Mouse (Mus musculus): ENCODE data around the gene Alcam. TPM values are rescaled to one million over a fixed set of nuclear protein-coding genes. Genes with fewer than 3 reads are reported as not detected.

Alcam gene
- total and polyA plus RNA-seq, 3 experiments: not detected

GRCm38 (mm10) chr16:52376827-52377226 is 77.0 kb downstream of the Alcam start:
- no peaks in the 10 kb centered on the region for H3K27me3 ChIP-seq (ENCODE audit: control insufficient read depth in 1 of 2, insufficient read depth in 2 of 2, low read length in 2 of 2)
- H3K36me3 ChIP-seq (ENCODE audit: control insufficient read depth in 1 of 2, insufficient read depth in 2 of 2, low read length in 2 of 2): no peaks in the 10 kb centered on the region
- no peaks in the 10 kb centered on the region for H3K4me1 ChIP-seq (ENCODE audit: control insufficient read depth in 1 of 2, insufficient read depth in 2 of 2, low read length in 2 of 2)
- H3K27ac ChIP-seq (ENCODE audit: control insufficient read depth, low read depth, low read length): no peak overlapping the region
- H3K9me3 ChIP-seq (replicated peaks; ENCODE audit: insufficient read depth, low read length): no peaks in the 10 kb centered on the region
- H3K9ac ChIP-seq (ENCODE audit: control insufficient read depth, low read depth, low read length, poor library complexity, severe bottlenecking): no peak overlapping the region
- H3K79me2 ChIP-seq (ENCODE audit: control insufficient read depth, insufficient read depth, low read length, poor library complexity): no peaks in the 10 kb centered on the region
- H3K4me3 ChIP-seq (ENCODE audit: control insufficient read depth in 1 of 2, insufficient read depth in 1 of 2, low read depth in 2 of 2, low read length in 2 of 2): no peak overlapping the region
- DNase-seq (ENCODE audit: low read depth, low spot score): no peak
- no peak for TF ChIP-seq ZC3H11A (IDR thresholded peaks at IDR 0.05; ENCODE audit: low read depth, low read length)
- no peak for TF ChIP-seq GABPA (IDR thresholded peaks at IDR 0.05; ENCODE audit: low read depth, low read length)
- TF ChIP-seq SMC3 (IDR thresholded peaks at IDR 0.05; ENCODE audit: low read depth, low read length): no peak
- TF ChIP-seq CHD2 (IDR thresholded peaks at IDR 0.05; ENCODE audit: low read length): no peak
- no peak for TF ChIP-seq GATA1 (IDR thresholded peaks at IDR 0.05; ENCODE audit: low read depth, low read length)
- TF ChIP-seq HCFC1 (IDR thresholded peaks at IDR 0.05; ENCODE audit: low read depth, low read length): no peak
- TF ChIP-seq NRF1 (IDR thresholded peaks at IDR 0.05; ENCODE audit: insufficient read depth, low read depth, low read length, poor library complexity, severe bottlenecking): no peak
- no peak for TF ChIP-seq MYC (IDR thresholded peaks at IDR 0.05; ENCODE audit: low read depth, low read length)
- TF ChIP-seq MEF2A (IDR thresholded peaks at IDR 0.05; ENCODE audit: extremely low read depth, insufficient replicate concordance, low read depth, low read length, poor library complexity, severe bottlenecking): no peak
- no peak for TF ChIP-seq EP300 (IDR thresholded peaks at IDR 0.05; ENCODE audit: low read depth in 1 of 2, low read length in 2 of 2)
- no peak for TF ChIP-seq MAFK (IDR thresholded peaks at IDR 0.05; ENCODE audit: borderline replicate concordance, low read depth, low read length)
- no peak for TF ChIP-seq POLR2AphosphoS2 (IDR thresholded peaks at IDR 0.05; ENCODE audit: low read length)
- TF ChIP-seq RCOR1 (IDR thresholded peaks at IDR 0.05; ENCODE audit: low read depth, low read length): no peak
- no peak for TF ChIP-seq KAT2A (conservative IDR thresholded peaks at IDR 0.05; ENCODE audit: low read depth, low read length)
- TF ChIP-seq ZKSCAN1 (IDR thresholded peaks at IDR 0.05; ENCODE audit: low read depth, low read length): no peak
- TF ChIP-seq BHLHE40 (IDR thresholded peaks at IDR 0.05; ENCODE audit: borderline replicate concordance, low read depth, low read length): no peak

- no peak for TF ChIP-seq MAX (IDR thresholded peaks at IDR 0.05; ENCODE audit: low read length)
- no peak for TF ChIP-seq MAFK (IDR thresholded peaks at IDR 0.05; ENCODE audit: borderline replicate concordance, low read depth, low read length)
- TF ChIP-seq JUND (IDR thresholded peaks at IDR 0.05; ENCODE audit: low read depth, low read length): no peak
- no peak for TF ChIP-seq KAT2A (conservative IDR thresholded peaks at IDR 0.05; ENCODE audit: low read depth, low read length)
- no peak for TF ChIP-seq SMC3 (IDR thresholded peaks at IDR 0.05; ENCODE audit: low read depth, low read length)
- TF ChIP-seq NELFE (IDR thresholded peaks at IDR 0.05; ENCODE audit: low read depth, low read length): no peak
- no peak for TF ChIP-seq CHD1 (IDR thresholded peaks at IDR 0.05; ENCODE audit: low read depth, low read length)
- no peak for TF ChIP-seq GABPA (IDR thresholded peaks at IDR 0.05; ENCODE audit: low read depth, low read length)
- no peak overlapping the region for H3K4me3 ChIP-seq (ENCODE audit: control insufficient read depth in 1 of 2, insufficient read depth in 1 of 2, low read depth in 2 of 2, low read length in 2 of 2)
- H3K27me3 ChIP-seq (ENCODE audit: control insufficient read depth in 1 of 2, insufficient read depth in 2 of 2, low read length in 2 of 2): no peaks in the 10 kb centered on the region
- no peaks in the 10 kb centered on the region for H3K4me1 ChIP-seq (ENCODE audit: control insufficient read depth in 1 of 2, insufficient read depth in 2 of 2, low read length in 2 of 2)
- no peaks in the 10 kb centered on the region for H3K79me2 ChIP-seq (ENCODE audit: control insufficient read depth, insufficient read depth, low read length, poor library complexity)
- no peaks in the 10 kb centered on the region for H3K36me3 ChIP-seq (ENCODE audit: control insufficient read depth in 1 of 2, insufficient read depth in 2 of 2, low read length in 2 of 2)
- H3K27ac ChIP-seq (ENCODE audit: control insufficient read depth, low read depth, low read length): no peak overlapping the region
- DNase-seq (ENCODE audit: low read depth, low spot score): no peak
- H3K9me3 ChIP-seq (replicated peaks; ENCODE audit: insufficient read depth, low read length): no peaks in the 10 kb centered on the region
- no peak overlapping the region for H3K9ac ChIP-seq (ENCODE audit: control insufficient read depth, low read depth, low read length, poor library complexity, severe bottlenecking)
These were observed 81.9 kb downstream of the Alcam start for GRCm38 (mm10) chr16:52371956-52372355.
